Mouse (Mus musculus): ENCODE measurements around the gene Acox1. TPM values are rescaled to one million over a fixed set of nuclear protein-coding genes. Genes with fewer than 3 reads are reported as not detected.

Acox1 gene
- polyA plus RNA-seq, 1 experiment from 2014 or later, result 65.6 TPM

GRCm38 (mm10) chr11:116232427-116232826 is 33.6 kb upstream of the Acox1 start:
- H3K9me3 ChIP-seq (ENCODE audit: control insufficient read depth, low read length), result no peaks in the 10 kb centered on the region
- H3K4me1 ChIP-seq (ENCODE audit: control insufficient read depth, insufficient read depth, low read length), result no peaks in the 10 kb centered on the region
- no peak overlapping the region for H3K4me2 ChIP-seq (ENCODE audit: low read depth, low read length)
- H3K27me3 ChIP-seq (ENCODE audit: control insufficient read depth, insufficient read depth, low read length), result no peaks in the 10 kb centered on the region
- 24% methylated on average over 16 of the region's 17 CpGs for WGBS
- 0 out of 2 replicates have a peak overlapping the region, but pooled peaks have one; percentile 28 for H3K9ac ChIP-seq (replicated peaks; ENCODE audit: low read depth, low read length)
- no peak overlapping the region for H3K27ac ChIP-seq (ENCODE audit: low read depth, low read length)
- no peaks in the 10 kb centered on the region for H3K36me3 ChIP-seq (ENCODE audit: control insufficient read depth, insufficient read depth, low read length)
- H3K4me3 ChIP-seq (ENCODE audit: low read depth, low read length), result no peak overlapping the region
- ATAC-seq (ENCODE audit: low read depth), result no peak

GRCm38 (mm10) chr11:116228699-116229098 is 29.9 kb upstream of the Acox1 start:
- Histone ChIP-seq H3K4me1 (ENCODE audit: control insufficient read depth, insufficient read depth, low read length) (no peaks in the 10 kb centered on the region), H3K27me3 (ENCODE audit: control insufficient read depth, insufficient read depth, low read length) (peaks cover 2% of the 10 kb centered on the region), H3K9me3 (ENCODE audit: control insufficient read depth, low read length) (no peaks in the 10 kb centered on the region), H3K4me3 (ENCODE audit: low read depth, low read length) (no peak overlapping the region), H3K27ac (ENCODE audit: low read depth, low read length) (no peak overlapping the region), H3K9ac (replicated peaks; ENCODE audit: low read depth, low read length) (no peak overlapping the region), H3K4me2 (ENCODE audit: low read depth, low read length) (no peak overlapping the region), H3K36me3 (ENCODE audit: control insufficient read depth, insufficient read depth, low read length) (no peaks in the 10 kb centered on the region)
- ATAC-seq (ENCODE audit: low read depth), result no peak
- WGBS, result 80% methylated on average over 4 of the region's 4 CpGs

- no peak overlapping the region for H3K4me3 ChIP-seq (ENCODE audit: low read depth, low read length)
- H3K27ac ChIP-seq (ENCODE audit: low read depth, low read length), result no peak overlapping the region
- H3K4me2 ChIP-seq (ENCODE audit: low read depth, low read length), result no peak overlapping the region
- no peak overlapping the region for H3K9ac ChIP-seq (replicated peaks; ENCODE audit: low read depth, low read length)
- peaks cover 17% of the 10 kb centered on the region for H3K27me3 ChIP-seq (ENCODE audit: control insufficient read depth, insufficient read depth, low read length)
- H3K36me3 ChIP-seq (ENCODE audit: control insufficient read depth, insufficient read depth, low read length), result no peaks in the 10 kb centered on the region
- H3K4me1 ChIP-seq (ENCODE audit: control insufficient read depth, insufficient read depth, low read length), result peaks cover 7% of the 10 kb centered on the region; the same call in 1 of the 2 replicates
- 0% methylated on average over 2 of the region's 2 CpGs for WGBS
- ATAC-seq (ENCODE audit: low read depth), result no peak
- H3K9me3 ChIP-seq (ENCODE audit: control insufficient read depth, low read length), result no peaks in the 10 kb centered on the region
Measured at GRCm38 (mm10) chr11:116226414-116226813, 27.6 kb upstream of the Acox1 start.

GRCm38 (mm10) chr11:116222740-116223059 is 23.9 kb upstream of the Acox1 start:
- Histone ChIP-seq H3K4me3 (ENCODE audit: low read depth, low read length) (peak overlapping the region; percentile 20), H3K9me3 (ENCODE audit: control insufficient read depth, low read length) (no peaks in the 10 kb centered on the region), H3K27me3 (ENCODE audit: control insufficient read depth, insufficient read depth, low read length) (peaks cover 27% of the 10 kb centered on the region), H3K4me2 (ENCODE audit: low read depth, low read length) (peak overlapping the region; percentile 42), H3K27ac (ENCODE audit: low read depth, low read length) (no peak overlapping the region), H3K4me1 (ENCODE audit: control insufficient read depth, insufficient read depth, low read length) (peaks cover 7% of the 10 kb centered on the region; the same call in 1 of the 2 replicates), H3K36me3 (ENCODE audit: control insufficient read depth, insufficient read depth, low read length) (no peaks in the 10 kb centered on the region), H3K9ac (replicated peaks; ENCODE audit: low read depth, low read length) (no peak overlapping the region)
- no peak for ATAC-seq (ENCODE audit: low read depth)
- 13% methylated on average over 23 of the region's 23 CpGs for WGBS

- Histone ChIP-seq H3K36me3 (ENCODE audit: control insufficient read depth, insufficient read depth, low read length) (no peaks in the 10 kb centered on the region), H3K27me3 (ENCODE audit: control insufficient read depth, insufficient read depth, low read length) (peaks cover 27% of the 10 kb centered on the region), H3K9ac (replicated peaks; ENCODE audit: low read depth, low read length) (no peak overlapping the region), H3K4me2 (ENCODE audit: low read depth, low read length) (peak overlapping the region; percentile 42), H3K4me1 (ENCODE audit: control insufficient read depth, insufficient read depth, low read length) (peaks cover 7% of the 10 kb centered on the region; the same call in 1 of the 2 replicates), H3K4me3 (ENCODE audit: low read depth, low read length) (peak overlapping the region; percentile 20), H3K9me3 (ENCODE audit: control insufficient read depth, low read length) (no peaks in the 10 kb centered on the region), H3K27ac (ENCODE audit: low read depth, low read length) (no peak overlapping the region)
- ATAC-seq (ENCODE audit: low read depth), result no peak
- 8% methylated on average over 53 of the region's 53 CpGs for WGBS
Measured at GRCm38 (mm10) chr11:116221931-116222739, 23.3 kb upstream of the Acox1 start.

GRCm38 (mm10) chr11:116219885-116220284 is 21.0 kb upstream of the Acox1 start:
- Histone ChIP-seq H3K4me1 (ENCODE audit: control insufficient read depth, insufficient read depth, low read length) (peaks cover 7% of the 10 kb centered on the region; the same call in 1 of the 2 replicates), H3K4me2 (ENCODE audit: low read depth, low read length) (no peak overlapping the region), H3K36me3 (ENCODE audit: control insufficient read depth, insufficient read depth, low read length) (no peaks in the 10 kb centered on the region), H3K9ac (replicated peaks; ENCODE audit: low read depth, low read length) (no peak overlapping the region), H3K9me3 (ENCODE audit: control insufficient read depth, low read length) (no peaks in the 10 kb centered on the region), H3K27ac (ENCODE audit: low read depth, low read length) (no peak overlapping the region), H3K4me3 (ENCODE audit: low read depth, low read length) (no peak overlapping the region), H3K27me3 (ENCODE audit: control insufficient read depth, insufficient read depth, low read length) (peaks cover 27% of the 10 kb centered on the region)
- WGBS, result 24% methylated on average over 4 of the region's 4 CpGs
- no peak for ATAC-seq (ENCODE audit: low read depth)

- Histone ChIP-seq H3K27ac (ENCODE audit: low read depth, low read length) (peak overlapping the region; percentile 52), H3K36me3 (ENCODE audit: control insufficient read depth, insufficient read depth, low read length) (no peaks in the 10 kb centered on the region), H3K27me3 (ENCODE audit: control insufficient read depth, insufficient read depth, low read length) (peaks cover 26% of the 10 kb centered on the region), H3K4me3 (ENCODE audit: low read depth, low read length) (no peak overlapping the region), H3K9me3 (ENCODE audit: control insufficient read depth, low read length) (no peaks in the 10 kb centered on the region), H3K9ac (replicated peaks; ENCODE audit: low read depth, low read length) (no peak overlapping the region), H3K4me1 (ENCODE audit: control insufficient read depth, insufficient read depth, low read length) (peaks cover 7% of the 10 kb centered on the region; the same call in 1 of the 2 replicates), H3K4me2 (ENCODE audit: low read depth, low read length) (no peak overlapping the region)
- WGBS, result 45% methylated on average over 7 of the region's 7 CpGs
- peak; percentile 80 for ATAC-seq (ENCODE audit: low read depth)
Measured at GRCm38 (mm10) chr11:116218737-116219400, 20.0 kb upstream of the Acox1 start.

GRCm38 (mm10) chr11:116218263-116218662 is 19.4 kb upstream of the Acox1 start:
- H3K9me3 ChIP-seq (ENCODE audit: control insufficient read depth, low read length), result no peaks in the 10 kb centered on the region
- WGBS, result 90% methylated on average over 2 of the region's 2 CpGs
- H3K4me1 ChIP-seq (ENCODE audit: control insufficient read depth, insufficient read depth, low read length), result peaks cover 7% of the 10 kb centered on the region; the same call in 1 of the 2 replicates
- no peak overlapping the region for H3K9ac ChIP-seq (replicated peaks; ENCODE audit: low read depth, low read length)
- no peak overlapping the region for H3K4me3 ChIP-seq (ENCODE audit: low read depth, low read length)
- no peak overlapping the region for H3K4me2 ChIP-seq (ENCODE audit: low read depth, low read length)
- H3K27me3 ChIP-seq (ENCODE audit: control insufficient read depth, insufficient read depth, low read length), result peaks cover 20% of the 10 kb centered on the region
- peak overlapping the region; percentile 52 for H3K27ac ChIP-seq (ENCODE audit: low read depth, low read length)
- no peaks in the 10 kb centered on the region for H3K36me3 ChIP-seq (ENCODE audit: control insufficient read depth, insufficient read depth, low read length)
- no peak for ATAC-seq (ENCODE audit: low read depth)

GRCm38 (mm10) chr11:116216549-116216948 is 17.7 kb upstream of the Acox1 start:
- Histone ChIP-seq H3K36me3 (ENCODE audit: control insufficient read depth, insufficient read depth, low read length) (no peaks in the 10 kb centered on the region), H3K27ac (ENCODE audit: low read depth, low read length) (no peak overlapping the region), H3K9ac (replicated peaks; ENCODE audit: low read depth, low read length) (no peak overlapping the region), H3K27me3 (ENCODE audit: control insufficient read depth, insufficient read depth, low read length) (peaks cover 11% of the 10 kb centered on the region), H3K4me1 (ENCODE audit: control insufficient read depth, insufficient read depth, low read length) (no peaks in the 10 kb centered on the region), H3K9me3 (ENCODE audit: control insufficient read depth, low read length) (no peaks in the 10 kb centered on the region), H3K4me3 (ENCODE audit: low read depth, low read length) (no peak overlapping the region), H3K4me2 (ENCODE audit: low read depth, low read length) (no peak overlapping the region)
- no peak for ATAC-seq (ENCODE audit: low read depth)
- 87% methylated on average over 11 of the region's 11 CpGs for WGBS
